12 mouse cellular contexts compared by ENCODE assay signal in the genomic region with DNA sequence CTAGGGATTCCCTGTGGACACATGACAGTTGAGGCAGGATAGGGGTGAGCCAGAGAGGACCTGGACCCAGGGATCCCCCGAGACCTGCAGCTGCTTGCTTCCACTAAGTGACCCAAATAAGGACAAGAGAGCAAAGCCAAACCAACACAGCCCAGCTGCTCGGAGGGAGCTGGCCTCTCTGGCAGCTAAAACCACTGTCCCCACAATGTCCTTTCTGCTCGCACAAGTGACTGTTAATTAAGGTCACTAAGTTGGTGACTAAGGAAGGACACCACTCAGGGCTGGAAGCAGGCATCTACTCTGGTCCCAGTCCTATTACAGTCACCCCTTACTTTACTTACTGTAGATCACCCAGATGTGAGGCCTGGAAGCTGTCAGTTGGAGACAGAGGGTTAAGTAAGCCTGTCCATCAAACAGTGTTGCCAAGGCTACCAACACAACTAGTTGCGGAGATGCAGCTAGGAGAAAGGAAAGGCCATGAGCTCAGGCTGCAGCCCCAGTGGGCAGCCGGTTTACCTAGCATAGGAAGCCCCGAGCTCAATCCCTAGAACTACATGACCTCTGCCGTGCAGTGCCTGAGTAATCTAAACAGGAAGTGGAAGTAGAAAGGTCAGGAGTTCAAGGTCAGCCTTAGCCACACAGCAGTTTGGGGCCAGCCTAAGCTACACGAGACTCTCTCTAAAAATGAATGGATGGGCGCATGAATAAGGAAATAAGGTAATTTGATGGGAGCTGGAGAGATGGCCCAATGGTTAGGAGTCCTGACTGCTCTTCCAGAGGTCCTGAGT. TPM values are rescaled to one million over a fixed set of nuclear protein-coding genes. Genes with fewer than 3 reads are reported as not detected.
DNase-seq lines count a peak whose midpoint lies in the region; ATAC-seq lines count a peak whose summit lies in the region.
"Had no signal": no experiment of that assay in that cellular context is flagged by ENCODE, and none has a peak within 500 bp of the region (broad histone marks: within the 10 kb centered on the region; RNA-seq: fewer than 3 reads in every experiment).

No protein-coding gene starts in this region.

- peak overlapping the region; percentile 82 for H3K27ac ChIP-seq in kidney, embryonic 15.5 days
- H3K27ac ChIP-seq in heart, embryonic 16.5 days (ENCODE audit: low read length): peak overlapping the region; percentile 77
- peak overlapping the region; percentile 82 for H3K27ac ChIP-seq in liver, embryonic 16.5 days (ENCODE audit: low read length)
- H3K27ac ChIP-seq in midbrain, embryonic 15.5 days: no peak overlapping the region
- H3K27ac ChIP-seq: forebrain, embryonic 12.5 days; midbrain, embryonic 13.5 days had no signal

- H3K4me2 ChIP-seq in kidney, embryonic 15.5 days: no peak overlapping the region
- no peak overlapping the region for H3K4me2 ChIP-seq in heart, embryonic 16.5 days (ENCODE audit: low read depth, low read length)
- H3K4me2 ChIP-seq in liver, embryonic 16.5 days (ENCODE audit: low read depth, low read length): no peak overlapping the region
- H3K4me2 ChIP-seq in midbrain, embryonic 15.5 days: no peak overlapping the region
- H3K4me2 ChIP-seq: forebrain, embryonic 12.5 days; midbrain, embryonic 13.5 days had no signal

- ATAC-seq in kidney, embryonic 15.5 days (replicated peaks; ENCODE audit: low FRiP score): no peak
- ATAC-seq in granulocyte monocyte progenitor cell, adult 5-6 weeks (replicated peaks; ENCODE audit: poor library complexity, severe bottlenecking): 0 out of 2 replicates have a peak, but pooled peaks have one; percentile 18
- no peak for ATAC-seq in heart, embryonic 16.5 days (replicated peaks; ENCODE audit: extremely low read depth, insufficient read depth, low FRiP score)
- ATAC-seq in liver, embryonic 16.5 days (ENCODE audit: low read depth): no peak
- no peak for ATAC-seq in midbrain, embryonic 15.5 days (replicated peaks)
- ATAC-seq: midbrain, embryonic 13.5 days had no signal

- 43% methylated on average over 9 of the region's 9 CpGs for WGBS in kidney, embryonic 15.5 days
- 40% methylated on average over 9 of the region's 9 CpGs for WGBS in heart, embryonic 16.5 days
- 40% methylated on average over 9 of the region's 9 CpGs for WGBS in liver, embryonic 16.5 days (ENCODE audit: insufficient replicate concordance)
- 50% methylated on average over 9 of the region's 9 CpGs for WGBS in midbrain, embryonic 15.5 days

- H3K27me3 ChIP-seq in kidney, embryonic 15.5 days: no peaks in the 10 kb centered on the region
- H3K27me3 ChIP-seq in heart, embryonic 16.5 days (ENCODE audit: control insufficient read depth, insufficient read depth, low read length): no peaks in the 10 kb centered on the region
- H3K27me3 ChIP-seq in liver, embryonic 16.5 days (ENCODE audit: control insufficient read depth, insufficient read depth, low read depth, low read length): no peaks in the 10 kb centered on the region
- H3K27me3 ChIP-seq in midbrain, embryonic 15.5 days (replicated peaks): no peaks in the 10 kb centered on the region
- H3K27me3 ChIP-seq: forebrain, embryonic 12.5 days; midbrain, embryonic 13.5 days had no signal

- no peak for DNase-seq in kidney, adult 18-20 months
- no peak for DNase-seq in left cerebral cortex, postnatal 14 days (ENCODE audit: low spot score in 2 of 2)
- no peak for DNase-seq in adrenal gland, adult 2 months
- DNase-seq: lung, adult 2 months had no signal

- H3K4me1 ChIP-seq in kidney, embryonic 15.5 days: peaks cover 46% of the 10 kb centered on the region
- H3K4me1 ChIP-seq in heart, embryonic 16.5 days (ENCODE audit: control insufficient read depth, insufficient read depth, low read length): peaks cover 38% of the 10 kb centered on the region
- H3K4me1 ChIP-seq in liver, embryonic 16.5 days (ENCODE audit: control insufficient read depth, low read depth, low read length): peaks cover 56% of the 10 kb centered on the region
- H3K4me1 ChIP-seq in midbrain, embryonic 15.5 days: 0 out of 2 replicates have a peak, but pooled peaks cover 3% of the 10 kb centered on the region
- H3K4me1 ChIP-seq: forebrain, embryonic 12.5 days had no signal

- H3K9me3 ChIP-seq in kidney, embryonic 15.5 days (replicated peaks): no peaks in the 10 kb centered on the region
- no peaks in the 10 kb centered on the region for H3K9me3 ChIP-seq in heart, embryonic 16.5 days (replicated peaks; ENCODE audit: control insufficient read depth, low read length)
- H3K9me3 ChIP-seq in liver, embryonic 16.5 days (replicated peaks; ENCODE audit: control insufficient read depth, low read length): no peaks in the 10 kb centered on the region
- H3K9me3 ChIP-seq in midbrain, embryonic 15.5 days: no peaks in the 10 kb centered on the region
- H3K9me3 ChIP-seq: forebrain, embryonic 12.5 days; midbrain, embryonic 13.5 days had no signal

- no peaks in the 10 kb centered on the region for H3K36me3 ChIP-seq in kidney, embryonic 15.5 days
- H3K36me3 ChIP-seq in heart, embryonic 16.5 days (ENCODE audit: control insufficient read depth, insufficient read depth): no peaks in the 10 kb centered on the region
- no peaks in the 10 kb centered on the region for H3K36me3 ChIP-seq in liver, embryonic 16.5 days (ENCODE audit: control insufficient read depth, insufficient read depth)
- H3K36me3 ChIP-seq in midbrain, embryonic 15.5 days (replicated peaks): no peaks in the 10 kb centered on the region
- H3K36me3 ChIP-seq: forebrain, embryonic 12.5 days; G1E; midbrain, embryonic 13.5 days had no signal

- intact Hi-C loops in left cerebral cortex, postnatal 14 days (cut with DNase I): no loop called here

- H3K4me3 ChIP-seq in kidney, embryonic 15.5 days (replicated peaks): no peak overlapping the region
- no peak overlapping the region for H3K4me3 ChIP-seq in heart, embryonic 16.5 days (ENCODE audit: low read length)
- no peak overlapping the region for H3K4me3 ChIP-seq in liver, embryonic 16.5 days (ENCODE audit: low read depth, low read length)
- H3K4me3 ChIP-seq in midbrain, embryonic 15.5 days: no peak overlapping the region
- H3K4me3 ChIP-seq: forebrain, embryonic 12.5 days; midbrain, embryonic 13.5 days had no signal

- H3K9ac ChIP-seq in kidney, embryonic 15.5 days: no peak overlapping the region
- H3K9ac ChIP-seq in heart, embryonic 16.5 days (ENCODE audit: low read length): peak overlapping the region; percentile 23; the same call in 1 of the 2 replicates
- H3K9ac ChIP-seq in liver, embryonic 16.5 days (ENCODE audit: low read depth, low read length): no peak overlapping the region
- no peak overlapping the region for H3K9ac ChIP-seq in midbrain, embryonic 15.5 days
- H3K9ac ChIP-seq: forebrain, embryonic 12.5 days; midbrain, embryonic 13.5 days had no signal

RNA-seq across cellular contexts. Expression of a gene that starts 30.2 kb away (rescaled TPM):
- polyA plus RNA-seq in kidney, embryonic 15.5 days (2015; fragmentation: Nextera tagmentation; extraction: Ambion mirVana): 29.1 and 29.5 TPM in 2 replicates
- 0.41 TPM in 1 of 2 replicates, not detected in the other for total RNA-seq in granulocyte monocyte progenitor cell, adult 5-6 weeks (2014; fragmentation: Nextera tagmentation)
- total RNA-seq in granulocyte monocyte progenitor cell, adult 5-6 weeks (2017): 1.1 TPM in 1 of 2 replicates, not detected in the other
- polyA plus RNA-seq in heart, embryonic 16.5 days (2015; fragmentation: Nextera tagmentation; extraction: Ambion mirVana): 48.5 and 49.2 TPM in 2 replicates
- polyA plus RNA-seq in liver, embryonic 16.5 days (2015; fragmentation: Nextera tagmentation; extraction: Ambion mirVana): 15.7 and 18.6 TPM in 2 replicates
- 1 to 10 TPM; 6.9 to 7.5 TPM for total RNA-seq in left cerebral cortex, postnatal 14 days (2021)
- 1 to 10 TPM; 3.5 to 5.3 TPM for total RNA-seq in adrenal gland, adult 2 months (2021)
- polyA plus RNA-seq in adrenal gland, adult 2 months (2012; rRNA removed): 9.9 and 10.0 TPM in 2 replicates
- polyA plus RNA-seq in midbrain, embryonic 15.5 days (2015; fragmentation: Nextera tagmentation; extraction: Ambion mirVana): 8.1 and 8.5 TPM in 2 replicates
- polyA plus RNA-seq: G1E had no signal

RNA-seq across cellular contexts. Expression of a gene that starts 39.0 kb away (rescaled TPM):
- polyA plus RNA-seq in kidney, embryonic 15.5 days (2015; fragmentation: Nextera tagmentation; extraction: Ambion mirVana): 0.87 and 1.4 TPM in 2 replicates
- total RNA-seq in granulocyte monocyte progenitor cell, adult 5-6 weeks (2014; fragmentation: Nextera tagmentation): not detected in 2 replicates
- 0.39 TPM in 1 of 2 replicates, not detected in the other for total RNA-seq in granulocyte monocyte progenitor cell, adult 5-6 weeks (2017)
- 3.0 and 4.0 TPM in 2 replicates for polyA plus RNA-seq in heart, embryonic 16.5 days (2015; fragmentation: Nextera tagmentation; extraction: Ambion mirVana)
- polyA plus RNA-seq in liver, embryonic 16.5 days (2015; fragmentation: Nextera tagmentation; extraction: Ambion mirVana): 0.02 TPM in 1 of 2 replicates, not detected in the other
- total RNA-seq in left cerebral cortex, postnatal 14 days (2021): 1 to 10 TPM; 2.7 to 2.9 TPM
- under 1 TPM; 0.43 to 0.79 TPM for total RNA-seq in adrenal gland, adult 2 months (2021)
- polyA plus RNA-seq in adrenal gland, adult 2 months (2012; rRNA removed): 0.13 and 0.16 TPM in 2 replicates
- polyA plus RNA-seq in midbrain, embryonic 15.5 days (2015; fragmentation: Nextera tagmentation; extraction: Ambion mirVana): 3.7 and 4.2 TPM in 2 replicates
- polyA plus RNA-seq: G1E had no signal
